Mouse (Mus musculus) lung, postnatal 0 days (tissue): Measurements from ENCODE around the gene Nacc2.

Experiments used
- CTCF ChIP-seq: IDR thresholded peaks from 2 replicates; pipeline ENCODE4 v1.5.1; 2016; ENCODE audit warnings: antibody characterized with exemption, mild to moderate bottlenecking
- EP300 ChIP-seq: IDR thresholded peaks from 2 replicates; pipeline ENCODE4 v1.6.1; 2016; ENCODE audit warnings: antibody characterized with exemption, mild to moderate bottlenecking, control low read depth

DNA sequence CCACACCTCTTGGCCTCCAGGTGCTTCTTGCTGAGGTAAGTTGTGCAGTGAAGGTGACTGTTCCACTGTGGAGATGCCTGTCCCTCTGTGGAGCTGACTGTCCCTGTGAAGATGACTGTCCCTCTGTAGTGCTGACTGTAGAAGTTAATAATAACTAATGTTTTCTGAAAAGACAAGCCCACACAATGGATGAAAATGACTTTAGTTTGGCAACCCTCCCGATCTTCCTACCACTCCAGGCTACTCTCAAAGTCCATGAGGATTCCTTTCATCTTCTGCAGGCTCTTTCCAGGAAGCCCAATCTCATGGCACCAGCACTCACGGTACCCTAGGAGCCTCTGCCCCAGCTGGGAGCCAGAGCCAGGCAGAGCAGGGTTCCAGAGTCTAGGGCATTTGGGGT lies 47.4 kb upstream of the Nacc2 start:
- TF ChIP-seq EP300 (no peak), CTCF (no peak)
